Mouse (Mus musculus): ENCODE measurements at regions not wholly inside any gene's neighbourhood (a gene's known extent, or its start where the extent isn't known, plus 50 kb on each side); places are given as distances from the start of the nearest gene placed in this dataset.

DNA sequence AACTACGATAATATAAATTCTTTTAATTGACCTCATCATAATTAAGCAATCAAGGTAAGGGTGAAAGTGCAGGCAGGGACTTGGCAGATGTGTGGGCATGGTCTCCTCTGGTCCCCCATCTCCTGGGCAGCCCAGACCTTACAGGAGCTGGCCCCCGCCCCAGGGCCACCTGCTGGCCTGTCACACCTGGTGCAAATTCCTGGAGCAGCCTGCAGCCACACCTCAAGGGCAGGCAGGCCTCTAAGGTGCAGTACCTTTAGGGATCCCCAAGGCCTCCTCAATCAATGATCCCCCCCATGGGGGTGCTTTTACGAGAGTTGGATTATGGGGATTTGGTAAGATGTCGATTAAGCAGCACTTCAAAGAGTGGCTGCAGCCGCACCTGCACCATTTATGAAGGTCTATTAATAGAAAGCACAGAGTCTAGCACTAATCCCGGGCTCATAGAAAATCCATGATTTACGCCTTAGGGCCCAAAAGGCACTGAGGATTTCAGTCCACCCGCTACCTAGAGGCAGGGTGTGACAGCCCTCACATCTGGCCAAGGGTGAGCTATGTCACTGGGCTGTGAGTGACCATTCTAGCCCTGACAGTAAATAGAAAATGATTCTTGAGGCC lies 319.8 kb upstream of the 1700056E22Rik start:
- TF ChIP-seq POLR2A (IDR thresholded peaks at IDR 0.05; ENCODE audit: insufficient read depth, low read length) (no peak), CTCF (IDR thresholded peaks at IDR 0.05; ENCODE audit: low read depth, low read length) (no peak), EP300 (IDR thresholded peaks at IDR 0.05; ENCODE audit: insufficient read depth, low read depth, low read length) (no peak)

Measured in ES-Bruce4 (cell line).